Mouse (Mus musculus) embryonic facial prominence, embryonic 14.5 days (tissue): ENCODE results near the gene Arnt. TPM values are rescaled to one million over a fixed set of nuclear protein-coding genes. Genes with fewer than 3 reads are reported as not detected.
A peak's percentile ranks its signal among the peaks of the same experiment; 100 is the strongest.
"Not testable (repeated sequence)": the region's sequence is repeated elsewhere in the genome, so short reads cannot be mapped to it uniquely, and the experiment has no call there.

Source experiments
- ATAC-seq: fragments of 200-750 bp; cut with Nextera tagmentation; 2 replicates; pipeline ENCODE4 v1.8.0; 2017; ENCODE audit warnings: low read depth, moderate number of reproducible peaks, moderate TSS enrichment
- DNase-seq: peaks from one replicate; pipeline ENCODE4 v3.0.0-alpha.2; 2015; ENCODE audit warnings: low spot score
- H3K27ac ChIP-seq: fragments of 300-500 bp; sonication (generic); replicated peaks from 2 replicates; pipeline ENCODE4 v1.5.1; 2014; ENCODE audit warnings: low read depth, mild to moderate bottlenecking, low read length, moderate library complexity
- H3K27me3 ChIP-seq: fragments of 300-500 bp; sonication (generic); replicated peaks from 2 replicates; pipeline ENCODE4 v1.6.1; 2014; ENCODE audit warnings: low read length; ENCODE audit not compliant: control insufficient read depth, insufficient read depth
- H3K36me3 ChIP-seq: fragments of 300-500 bp; sonication (generic); 2 replicates; pipeline ENCODE4 v1.6.1; 2014; ENCODE audit warnings: low read length, mixed read lengths; ENCODE audit not compliant: control insufficient read depth, insufficient read depth
- H3K4me1 ChIP-seq: fragments of 300-500 bp; sonication (generic); 2 replicates; pipeline ENCODE4 v1.6.1; 2014; ENCODE audit warnings: antibody characterized with exemption, low read length; ENCODE audit not compliant: control insufficient read depth, insufficient read depth
- H3K4me2 ChIP-seq: fragments of 300-500 bp; sonication (generic); 2 replicates; pipeline ENCODE4 v1.6.1; 2014; ENCODE audit warnings: low read depth, mild to moderate bottlenecking, low read length, moderate library complexity, mixed read lengths
- H3K4me3 ChIP-seq: fragments of 300-500 bp; sonication (generic); 2 replicates; pipeline ENCODE4 v1.5.1; 2014; ENCODE audit warnings: low read depth, mild to moderate bottlenecking, low read length
- H3K9ac ChIP-seq: fragments of 300-500 bp; sonication (generic); 2 replicates; pipeline ENCODE4 v1.6.1; 2014; ENCODE audit warnings: low read depth, mild to moderate bottlenecking, low read length, moderate library complexity, mixed read lengths
- H3K9me3 ChIP-seq: fragments of 300-500 bp; sonication (generic); 2 replicates; pipeline ENCODE4 v1.6.1; 2016; ENCODE audit warnings: low read length; ENCODE audit not compliant: control insufficient read depth
- WGBS: fragments of 180-500 bp; shearing (Covaris S2); extraction: QIAGEN DNeasy Blood & Tissue Kit; methylation state at CpG from one replicate; pipeline ENCODE4 v1.1.7; 2014; 5-methylcytosine and 5-hydroxymethylcytosine counted together
- polyA plus RNA-seq: library from polyadenylated mRNA; unstranded; fragments of >200 nt; fragmentation: Nextera tagmentation; extraction: Ambion mirVana; gene quantifications from 2 replicates; pipeline ENCODE4 v1.2.1, GENCODE M21; 2014

Arnt gene
- polyA plus RNA-seq, 1 experiment from 2014 or later: 32.5 TPM

GRCm38 (mm10) chr3:95426476-95426875 lies 7.7 kb upstream of the Arnt start:
- not testable (repeated sequence) for H3K27me3 ChIP-seq, DNase-seq, H3K9me3 ChIP-seq, H3K27ac ChIP-seq, H3K4me2 ChIP-seq, H3K36me3 ChIP-seq, H3K4me3 ChIP-seq, ATAC-seq, H3K9ac ChIP-seq, H3K4me1 ChIP-seq
- WGBS: 91% methylated on average over 5 of the region's 5 CpGs

- H3K4me3 ChIP-seq: peak overlapping the region; percentile 29; the same call in 1 of the 2 replicates
- H3K27ac ChIP-seq, H3K4me1 ChIP-seq, H3K27me3 ChIP-seq, DNase-seq, H3K9me3 ChIP-seq, H3K36me3 ChIP-seq: not testable (repeated sequence)
- peak overlapping the region; percentile 52 for H3K4me2 ChIP-seq
- H3K9ac ChIP-seq: 0 out of 2 replicates have a peak overlapping the region, but pooled peaks have one; percentile 49
- whole genome bisulfite sequencing: 56% methylated on average over 5 of the region's 33 CpGs
- peak; percentile 62 for ATAC-seq
Measured at GRCm38 (mm10) chr3:95427117-95427890, 6.9 kb upstream of the Arnt start.

- not testable (repeated sequence) for DNase-seq, H3K27me3 ChIP-seq, H3K4me1 ChIP-seq, H3K36me3 ChIP-seq, H3K27ac ChIP-seq, H3K9me3 ChIP-seq
- H3K4me3 ChIP-seq: peak overlapping the region; percentile 29; the same call in 1 of the 2 replicates
- H3K9ac ChIP-seq: peak overlapping the region; percentile 49; the same call in 1 of the 2 replicates
- WGBS: 21% methylated on average over 6 of the region's 21 CpGs
- ATAC-seq: 0 out of 2 replicates have a peak, but pooled peaks have one; percentile 15
- H3K4me2 ChIP-seq: peak overlapping the region; percentile 52
Measured at GRCm38 (mm10) chr3:95427891-95428238, 6.3 kb upstream of the Arnt start.

GRCm38 (mm10) chr3:95428423-95428822 lies 5.8 kb upstream of the Arnt start:
- not testable (repeated sequence) for H3K4me3 ChIP-seq, H3K4me1 ChIP-seq, H3K4me2 ChIP-seq, H3K27me3 ChIP-seq, ATAC-seq, H3K9ac ChIP-seq, H3K36me3 ChIP-seq, DNase-seq, H3K27ac ChIP-seq, H3K9me3 ChIP-seq
- WGBS: 83% methylated on average over 2 of the region's 11 CpGs

GRCm38 (mm10) chr3:95433301-95433915 lies 780 bp upstream of the Arnt start:
- no peaks in the 10 kb centered on the region for H3K9me3 ChIP-seq
- peaks cover 14% of the 10 kb centered on the region; the same call in 1 of the 2 replicates for H3K4me1 ChIP-seq
- H3K27me3 ChIP-seq: no peaks in the 10 kb centered on the region
- H3K4me3 ChIP-seq: peak overlapping the region; percentile 87
- H3K27ac ChIP-seq: peak overlapping the region; percentile 84
- H3K36me3 ChIP-seq: peaks cover 20% of the 10 kb centered on the region
- 70% methylated on average over 10 of the region's 10 CpGs for WGBS
- no peak for ATAC-seq
- H3K4me2 ChIP-seq: peak overlapping the region; percentile 68
- DNase-seq: no peak
- peak overlapping the region; percentile 87; the same call in 1 of the 2 replicates for H3K9ac ChIP-seq

GRCm38 (mm10) chr3:95434983-95435370 lies 789 bp downstream of the Arnt start:
- peak overlapping the region; percentile 87 for H3K4me3 ChIP-seq
- no peaks in the 10 kb centered on the region for H3K9me3 ChIP-seq
- H3K27me3 ChIP-seq: no peaks in the 10 kb centered on the region
- DNase-seq (no peak), ATAC-seq (no peak)
- 2% methylated on average over 7 of the region's 7 CpGs for WGBS
- H3K27ac ChIP-seq: peak overlapping the region; percentile 84
- H3K9ac ChIP-seq: peak overlapping the region; percentile 87
- peaks cover 25% of the 10 kb centered on the region for H3K36me3 ChIP-seq
- H3K4me2 ChIP-seq: peak overlapping the region; percentile 68
- H3K4me1 ChIP-seq: peaks cover 14% of the 10 kb centered on the region; the same call in 1 of the 2 replicates

- no peaks in the 10 kb centered on the region for H3K27me3 ChIP-seq
- H3K4me2 ChIP-seq: peak overlapping the region; percentile 68
- H3K4me1 ChIP-seq: peaks cover 14% of the 10 kb centered on the region; the same call in 1 of the 2 replicates
- no peak overlapping the region for H3K27ac ChIP-seq
- DNase-seq: no peak
- H3K4me3 ChIP-seq: peak overlapping the region; percentile 87
- no peaks in the 10 kb centered on the region for H3K9me3 ChIP-seq
- peaks cover 25% of the 10 kb centered on the region for H3K36me3 ChIP-seq
- peak overlapping the region; percentile 87; the same call in 1 of the 2 replicates for H3K9ac ChIP-seq
- 53% methylated on average over 1 of the region's 1 CpGs for WGBS
- ATAC-seq: no peak
Measured at GRCm38 (mm10) chr3:95435561-95435960, 1.4 kb downstream of the Arnt start.

- not testable (repeated sequence) for ATAC-seq, H3K9ac ChIP-seq, H3K27me3 ChIP-seq, H3K4me2 ChIP-seq, DNase-seq, H3K4me3 ChIP-seq, H3K27ac ChIP-seq, H3K9me3 ChIP-seq
- WGBS: 98% methylated on average over 4 of the region's 4 CpGs
- H3K4me1 ChIP-seq: peaks cover 14% of the 10 kb centered on the region; the same call in 1 of the 2 replicates
- peaks cover 25% of the 10 kb centered on the region for H3K36me3 ChIP-seq
Measured at GRCm38 (mm10) chr3:95438636-95439035, 4.4 kb downstream of the Arnt start.
